ENCODE assay signal across 12 mouse cellular contexts in genomic region chr10:93144579-93144978, GRCm38 (mm10). TPM values are rescaled to one million over a fixed set of nuclear protein-coding genes. Genes with fewer than 3 reads are reported as not detected.
DNase-seq lines count a peak whose midpoint lies in the region; ATAC-seq and TF ChIP-seq lines count a peak whose summit lies in the region.
"Had no signal": no experiment of that assay in that cellular context is flagged by ENCODE, and none has a peak within 500 bp of the region (broad histone marks: within the 10 kb centered on the region; RNA-seq: fewer than 3 reads in every experiment).

No protein-coding gene starts in this region.

- TF ChIP-seq CTCF in G1E (IDR thresholded peaks at IDR 0.05; ENCODE audit: low read depth, low read length): no peak
- TF ChIP-seq CTCF in intestine, postnatal 0 days (IDR thresholded peaks at IDR 0.05; ENCODE audit: low read depth): no peak

- peak overlapping the region; percentile 86 for H3K4me3 ChIP-seq in erythroblast, embryonic 14.5 days (replicated peaks)
- H3K4me3 ChIP-seq in G1E (ENCODE audit: low read depth, low read length): peak overlapping the region; percentile 65; the same call in 1 of the 2 replicates
- peak overlapping the region; percentile 32 for H3K4me3 ChIP-seq in liver, embryonic 11.5 days (ENCODE audit: low read depth, low read length)
- no peak overlapping the region for H3K4me3 ChIP-seq in intestine, postnatal 0 days (ENCODE audit: low read depth, low read length)
- H3K4me3 ChIP-seq: hindbrain, embryonic 12.5 days; limb, embryonic 15.5 days had no signal

- ATAC-seq in erythroblast, adult 5-6 weeks (replicated peaks; ENCODE audit: low FRiP score, poor library complexity, severe bottlenecking): no peak
- peak; percentile 16 for ATAC-seq in G1E (ENCODE audit: extremely low read depth, insufficient number of reproducible peaks, low FRiP score, poor library complexity, severe bottlenecking)
- ATAC-seq in liver, embryonic 11.5 days (replicated peaks; ENCODE audit: low FRiP score): peak; percentile 37
- ATAC-seq in megakaryocyte-erythroid progenitor cell, adult 5-6 weeks (replicated peaks; ENCODE audit: low FRiP score, low TSS enrichment, poor library complexity, severe bottlenecking): peak; percentile 48
- ATAC-seq in intestine, postnatal 0 days: no peak

- H3K4me2 ChIP-seq in liver, embryonic 11.5 days: peak overlapping the region; percentile 57
- no peak overlapping the region for H3K4me2 ChIP-seq in intestine, postnatal 0 days (replicated peaks; ENCODE audit: low read depth)
- H3K4me2 ChIP-seq: hindbrain, embryonic 12.5 days; limb, embryonic 15.5 days; midbrain, embryonic 11.5 days had no signal

- no peak for DNase-seq in G1E (ENCODE audit: low spot score)
- no peak for DNase-seq in liver, embryonic 11.5 days (ENCODE audit: low spot score)
- no peak for DNase-seq in cerebellum, adult 8-10 months
- no peak for DNase-seq in right cerebral cortex, postnatal 14 days
- DNase-seq: gastrocnemius, postnatal 14 days had no signal

- peak overlapping the region; percentile 97 for H3K27ac ChIP-seq in liver, embryonic 11.5 days (ENCODE audit: low read depth, low read length)
- no peak overlapping the region for H3K27ac ChIP-seq in intestine, postnatal 0 days (ENCODE audit: low read depth, low read length)
- H3K27ac ChIP-seq: hindbrain, embryonic 12.5 days; limb, embryonic 15.5 days had no signal

- H3K9ac ChIP-seq in liver, embryonic 11.5 days (ENCODE audit: low read depth, low read length): peak overlapping the region; percentile 42
- no peak overlapping the region for H3K9ac ChIP-seq in intestine, postnatal 0 days (ENCODE audit: low read depth, low read length)
- H3K9ac ChIP-seq: hindbrain, embryonic 12.5 days; limb, embryonic 15.5 days had no signal

- H3K27me3 ChIP-seq in erythroblast, embryonic 14.5 days (ENCODE audit: control insufficient read depth): no peaks in the 10 kb centered on the region
- no peaks in the 10 kb centered on the region for H3K27me3 ChIP-seq in G1E (ENCODE audit: insufficient read depth, low read length)
- H3K27me3 ChIP-seq in liver, embryonic 11.5 days (replicated peaks; ENCODE audit: control insufficient read depth, insufficient read depth, low read length): no peaks in the 10 kb centered on the region
- no peaks in the 10 kb centered on the region for H3K27me3 ChIP-seq in intestine, postnatal 0 days (replicated peaks; ENCODE audit: control insufficient read depth, insufficient read depth, low read length)
- H3K27me3 ChIP-seq: hindbrain, embryonic 12.5 days; limb, embryonic 15.5 days had no signal

- 24% methylated on average over 1 of the region's 1 CpGs for WGBS in liver, embryonic 11.5 days
- 64% methylated on average over 1 of the region's 1 CpGs for WGBS in intestine, postnatal 0 days

- H3K4me1 ChIP-seq in erythroblast, embryonic 14.5 days (ENCODE audit: control insufficient read depth): peaks cover 45% of the 10 kb centered on the region
- H3K4me1 ChIP-seq in G1E (ENCODE audit: insufficient read depth, low read depth, low read length): peaks cover 37% of the 10 kb centered on the region
- H3K4me1 ChIP-seq in liver, embryonic 11.5 days (replicated peaks; ENCODE audit: control insufficient read depth, insufficient read depth, low read length): peaks cover 12% of the 10 kb centered on the region
- H3K4me1 ChIP-seq in intestine, postnatal 0 days (replicated peaks; ENCODE audit: control insufficient read depth, insufficient read depth, low read length): no peaks in the 10 kb centered on the region; the same call in 1 of the 2 replicates
- H3K4me1 ChIP-seq: hindbrain, embryonic 12.5 days; limb, embryonic 15.5 days had no signal

- H3K36me3 ChIP-seq in erythroblast, embryonic 14.5 days (ENCODE audit: control insufficient read depth): peaks cover 25% of the 10 kb centered on the region
- H3K36me3 ChIP-seq in G1E (replicated peaks): peaks cover 2% of the 10 kb centered on the region
- H3K36me3 ChIP-seq in liver, embryonic 11.5 days (ENCODE audit: control insufficient read depth, insufficient read depth, low read length): no peaks in the 10 kb centered on the region
- no peaks in the 10 kb centered on the region for H3K36me3 ChIP-seq in intestine, postnatal 0 days (ENCODE audit: control insufficient read depth, insufficient read depth)
- H3K36me3 ChIP-seq: hindbrain, embryonic 12.5 days; limb, embryonic 15.5 days had no signal

- H3K9me3 ChIP-seq in erythroblast, embryonic 14.5 days (ENCODE audit: control insufficient read depth, low read length): no peaks in the 10 kb centered on the region
- peaks cover 10% of the 10 kb centered on the region for H3K9me3 ChIP-seq in G1E (replicated peaks)
- H3K9me3 ChIP-seq in liver, embryonic 11.5 days (ENCODE audit: control insufficient read depth, low read length): no peaks in the 10 kb centered on the region
- H3K9me3 ChIP-seq in intestine, postnatal 0 days (ENCODE audit: control insufficient read depth): no peaks in the 10 kb centered on the region
- H3K9me3 ChIP-seq: hindbrain, embryonic 12.5 days; limb, embryonic 15.5 days had no signal

RNA-seq across cellular contexts. Expression of gene Cdk17, which starts 16.1 kb away (rescaled TPM):
- polyA plus RNA-seq in erythroblast, embryonic 14.5 days (2012): 0.17 and 0.41 TPM in 2 replicates
- 21.7 and 27.5 TPM in 2 replicates for total RNA-seq in erythroblast, adult 5-6 weeks (2015; ENCODE audit: low replicate concordance)
- 26.2 and 35.1 TPM in 2 replicates for total RNA-seq in erythroblast, adult 5-6 weeks (2017; ENCODE audit: low replicate concordance)
- total RNA-seq in G1E (2014; fragmentation: Nextera tagmentation) (123 and 138 TPM in 2 replicates), G1E (2017) (91.0 and 95.6 TPM in 2 replicates)
- polyA plus RNA-seq in G1E (2012): 4.9 and 6.5 TPM in 2 replicates
- polyA plus RNA-seq in liver, embryonic 11.5 days (2014; fragmentation: Nextera tagmentation; extraction: Ambion mirVana): 23.1 and 23.7 TPM in 2 replicates
- 48.0 and 71.7 TPM in 2 replicates for total RNA-seq in megakaryocyte-erythroid progenitor cell, adult 5-6 weeks (2014; fragmentation: Nextera tagmentation)
- 69.4 and 88.0 TPM in 2 replicates for total RNA-seq in megakaryocyte-erythroid progenitor cell, adult 5-6 weeks (2017)
- 8.2 and 8.9 TPM in 2 replicates for polyA plus RNA-seq in intestine, postnatal 0 days (2015; fragmentation: Nextera tagmentation; extraction: Ambion mirVana)

Comparison
In these comparisons a context has a peak if more than half of its experiments do, and no peak if none do; other contexts are left out.
1. ATAC-seq: peak in G1E (single experiment), liver, embryonic 11.5 days (single experiment) and megakaryocyte-erythroid progenitor cell, adult 5-6 weeks (single experiment); none in erythroblast, adult 5-6 weeks (single experiment) and intestine, postnatal 0 days (single experiment).